Mouse (Mus musculus) embryonic fibroblast, embryonic 13.5 days (primary cell): ENCODE measurements at regions not wholly inside any gene's neighbourhood (a gene's known extent, or its start where the extent isn't known, plus 50 kb on each side); places are given as distances from the start of the nearest gene placed in this dataset.

ENCODE experiments used
- CTCF ChIP-seq: IDR thresholded peaks from 2 replicates; pipeline ENCODE4 v1.5.1; 2011; ENCODE audit warnings: mild to moderate bottlenecking, control low read depth, low read length, moderate library complexity, borderline replicate concordance; ENCODE audit not compliant: insufficient read depth
- POLR2A ChIP-seq: IDR thresholded peaks from 2 replicates; pipeline ENCODE4 v1.6.1; 2011; ENCODE audit warnings: low read depth, mild to moderate bottlenecking, control low read depth, low read length, moderate library complexity

GRCm38 (mm10) chr13:5931433-5931832 is 70.2 kb downstream of the Klf6 start:
- TF ChIP-seq CTCF = no peak
- TF ChIP-seq POLR2A = no peak
